Mouse (Mus musculus) frontal cortex, postnatal 36 days (tissue): ENCODE measurements at regions not wholly inside any gene's neighbourhood (a gene's known extent, or its start where the extent isn't known, plus 50 kb on each side); places are given as distances from the start of the nearest gene placed in this dataset.
A peak's percentile ranks its signal among the peaks of the same experiment; 100 is the strongest.

Experiments
- DNase-seq, 2 experiments: peaks; one replicate each; pipeline ENCODE4 v3.0.0; 2022; ENCODE audit warnings: low spot score in 2 of 2

DNA sequence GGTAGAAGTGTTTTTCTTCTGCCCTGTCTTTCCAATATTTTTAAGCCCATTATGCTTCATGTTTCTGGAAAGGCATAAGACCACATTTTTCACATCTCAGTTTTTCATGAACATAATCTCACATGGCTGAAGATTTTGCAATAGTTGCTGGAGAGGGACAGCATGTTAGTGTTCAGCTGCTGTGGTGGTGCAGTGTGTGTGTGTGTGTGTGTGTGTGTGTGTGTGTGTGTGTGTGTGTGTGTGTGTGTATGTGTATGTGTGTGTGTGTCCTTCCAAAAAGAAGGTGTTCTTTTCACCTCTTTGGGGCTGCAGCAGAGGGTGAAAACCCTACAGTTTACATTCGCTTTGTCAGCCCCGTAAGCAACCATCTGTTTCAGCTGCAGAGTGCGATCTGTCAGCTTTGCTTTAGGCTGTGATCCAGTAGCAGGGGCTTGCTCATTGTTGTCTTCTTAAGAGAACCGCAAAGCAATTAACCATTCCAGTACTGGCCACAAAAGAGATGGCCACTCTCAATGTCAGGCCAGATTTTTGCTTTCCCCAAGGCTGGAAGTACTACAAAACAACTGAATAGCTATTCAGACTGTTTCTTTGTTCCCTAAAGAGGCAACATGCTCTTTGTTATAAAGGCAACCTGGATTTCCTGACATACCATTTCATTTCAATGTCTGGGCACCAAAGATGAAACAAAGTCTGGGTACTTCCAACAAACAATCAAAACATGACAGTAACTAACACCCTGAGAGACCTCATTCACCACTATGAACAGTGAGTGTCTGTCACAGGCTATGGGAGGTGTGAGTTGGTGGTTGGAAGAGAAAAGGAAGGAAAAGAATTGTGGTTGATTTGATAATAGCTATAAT is 520.2 kb upstream of the Cited2 start:
- DNase-seq, result peak in 1 of 2 experiments; percentile 34

DNA sequence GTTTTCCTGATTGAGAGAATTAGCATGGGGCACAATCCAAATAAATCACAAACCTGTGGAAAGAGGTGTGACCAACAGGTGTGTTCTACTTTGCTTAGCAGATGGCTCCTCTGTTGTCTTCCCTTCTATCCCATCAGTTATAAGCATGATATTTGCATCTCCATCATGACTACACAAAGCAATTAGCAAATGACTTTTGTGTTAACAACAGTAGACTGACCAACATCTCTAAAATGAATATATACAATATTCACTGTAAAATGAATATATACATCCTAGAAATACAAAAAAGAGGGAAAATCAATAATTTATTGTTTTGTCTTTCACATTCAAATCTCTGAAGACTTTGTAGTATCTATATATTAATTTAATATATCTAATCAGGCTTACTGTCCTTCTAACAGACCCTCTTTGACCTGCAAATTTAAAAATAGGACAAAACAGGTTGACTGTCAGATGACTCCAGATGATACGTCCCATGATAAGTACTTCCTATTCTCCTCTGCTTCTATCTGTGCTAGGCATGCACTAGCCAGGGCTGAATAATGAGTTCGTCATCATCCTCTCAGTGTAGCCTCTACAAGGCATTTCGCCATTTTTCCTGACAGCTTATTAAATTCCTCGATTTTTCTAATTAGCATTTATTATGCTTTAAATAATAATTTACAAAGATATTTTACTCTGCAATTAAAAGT is 519.5 kb upstream of the Cited2 start:
- DNase-seq, result no peak

DNA sequence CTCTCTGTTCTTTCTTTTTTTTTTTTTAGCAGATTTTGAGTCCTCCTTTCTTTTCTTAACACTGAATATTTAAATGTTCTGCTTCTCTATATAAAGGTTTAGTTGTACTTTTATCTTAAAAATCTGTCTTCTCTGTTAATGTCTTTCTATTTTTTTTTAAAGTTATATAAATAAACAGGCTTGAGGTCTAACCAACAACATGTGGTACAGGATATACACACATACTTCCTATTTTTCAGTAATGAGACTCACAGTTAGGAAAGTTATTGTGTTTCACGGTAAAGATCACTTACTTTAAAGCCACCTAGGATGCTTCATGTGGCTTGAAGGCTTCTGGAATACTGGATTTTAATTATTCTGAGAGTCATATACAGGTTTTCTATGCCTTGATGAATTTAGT is 518.9 kb upstream of the Cited2 start:
- no peak for DNase-seq

DNA sequence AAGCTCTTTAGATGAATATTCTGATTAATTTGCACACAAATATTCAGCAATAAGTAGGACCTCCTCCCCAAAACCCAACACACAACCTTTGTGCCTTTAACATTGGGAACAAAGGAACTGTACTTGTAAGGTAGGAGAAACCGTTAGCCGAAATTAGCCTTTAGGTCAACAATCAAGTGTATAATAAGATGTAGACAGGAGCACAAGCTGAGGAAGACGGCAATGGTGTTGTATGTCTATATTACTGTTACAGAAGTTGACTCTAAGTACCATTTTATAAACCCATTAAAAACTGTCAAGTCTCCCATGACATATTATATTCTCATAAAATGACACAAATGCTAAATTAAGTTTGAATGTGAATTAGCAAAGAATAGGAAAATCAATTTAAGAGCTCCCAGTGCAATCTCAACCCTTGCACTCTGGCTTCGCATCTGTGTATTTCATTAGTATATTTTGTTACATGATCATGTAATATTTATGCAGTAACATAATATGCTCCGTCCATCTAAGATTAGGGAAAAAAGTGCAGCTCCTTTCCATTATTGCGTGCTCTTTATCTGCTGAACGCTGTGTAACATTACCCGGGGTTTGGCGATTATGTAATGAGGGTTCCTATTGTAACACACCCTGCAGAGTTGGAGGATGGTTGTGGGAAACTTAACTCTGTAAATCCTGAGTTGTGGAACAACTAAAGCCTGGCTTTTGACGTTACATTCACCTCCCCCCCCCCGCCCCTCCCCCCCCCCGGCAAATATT is 510.3 kb upstream of the Cited2 start:
- DNase-seq, result peak in 1 of 2 experiments; percentile 29

DNA sequence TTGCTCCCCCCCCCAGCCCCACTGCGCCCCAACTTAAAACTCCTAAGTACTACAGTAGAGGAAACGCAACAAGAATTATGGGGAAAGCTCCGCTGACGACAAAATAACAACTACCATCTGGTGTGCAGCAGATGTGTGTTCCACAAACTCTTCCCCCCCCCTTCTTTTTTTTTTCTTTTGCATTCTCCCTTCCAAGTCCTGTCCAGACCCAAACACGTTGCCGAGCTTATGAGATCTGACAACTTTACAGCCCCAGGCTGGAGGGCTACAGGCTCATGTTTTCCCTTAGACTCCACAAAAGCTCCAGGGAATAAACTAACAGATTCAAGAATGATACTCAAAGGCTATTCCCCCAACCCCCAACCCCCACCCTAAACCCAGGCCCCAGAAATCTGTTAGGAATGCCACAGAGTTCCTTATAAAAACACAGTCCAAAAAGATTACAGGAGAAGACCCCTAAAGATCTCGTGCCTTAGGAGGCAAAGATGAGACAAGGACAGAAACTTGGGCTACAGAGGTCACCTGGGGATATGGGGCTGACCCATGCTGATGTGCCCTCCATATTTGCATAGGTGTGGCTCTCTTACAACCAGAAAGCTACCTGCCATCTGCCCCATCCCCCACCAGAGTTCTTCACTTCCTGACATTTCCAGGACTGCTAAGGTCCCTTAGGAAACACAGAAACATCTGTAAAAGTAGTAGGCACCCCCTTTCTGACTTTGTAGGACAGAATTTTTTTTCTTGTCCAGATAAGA is 509.5 kb upstream of the Cited2 start:
- no peak for DNase-seq

DNA sequence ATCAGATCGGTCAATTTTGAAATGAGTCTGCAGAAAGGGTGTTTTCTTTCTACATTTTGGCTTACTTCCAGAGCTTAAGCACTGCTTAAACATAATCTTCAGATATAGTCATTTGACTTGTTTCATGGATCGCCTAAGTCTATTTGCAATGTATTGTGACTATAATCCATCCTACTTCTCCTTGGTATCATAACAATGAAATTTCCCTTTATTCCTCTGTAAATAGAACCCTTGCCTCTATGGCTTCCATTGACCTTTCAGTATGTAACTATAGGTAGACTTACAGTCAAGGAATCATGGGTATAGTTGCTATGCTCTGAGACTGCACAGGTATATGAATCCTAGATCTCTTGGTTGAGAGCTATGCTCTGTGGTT is 509.0 kb upstream of the Cited2 start:
- DNase-seq, result no peak

DNA sequence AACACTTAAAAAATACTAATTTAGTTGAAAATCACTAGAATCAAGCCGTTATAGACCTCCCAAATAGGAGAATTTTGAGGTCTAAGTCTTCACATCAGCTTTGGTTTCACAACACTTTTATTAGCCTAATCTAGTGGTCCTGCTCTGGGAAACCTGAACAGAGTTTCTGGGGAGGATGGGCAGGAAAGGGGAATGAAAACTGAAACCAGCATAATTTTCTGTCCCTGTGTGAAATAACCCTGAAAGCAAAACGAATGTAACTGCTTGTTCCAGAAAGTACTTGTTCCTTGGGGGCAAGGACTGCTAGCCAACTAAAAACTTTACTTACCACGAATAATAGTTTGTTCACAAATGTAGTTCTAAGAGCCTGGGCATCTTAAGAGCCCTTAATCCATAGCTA is 508.0 kb upstream of the Cited2 start:
- DNase-seq, result no peak

DNA sequence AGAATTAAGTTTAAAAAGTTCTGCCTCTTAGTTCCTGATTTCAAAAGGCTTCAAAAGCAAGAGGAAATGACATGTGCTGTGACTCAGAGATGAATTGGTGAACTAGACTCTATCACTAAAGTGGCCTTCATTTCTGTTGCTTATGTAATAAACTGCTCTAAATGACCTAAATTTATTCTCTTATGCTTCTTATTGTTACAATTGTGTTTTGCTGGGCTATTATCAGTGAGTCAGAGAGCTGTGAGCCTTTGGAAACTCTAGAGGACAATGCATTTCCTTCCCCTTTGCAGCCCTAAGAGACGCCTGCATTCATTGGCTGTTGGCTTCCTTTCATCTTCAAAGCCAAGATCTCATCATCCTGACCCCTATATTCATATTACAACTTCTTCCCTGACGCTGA is 501.5 kb upstream of the Cited2 start:
- no peak for DNase-seq

DNA sequence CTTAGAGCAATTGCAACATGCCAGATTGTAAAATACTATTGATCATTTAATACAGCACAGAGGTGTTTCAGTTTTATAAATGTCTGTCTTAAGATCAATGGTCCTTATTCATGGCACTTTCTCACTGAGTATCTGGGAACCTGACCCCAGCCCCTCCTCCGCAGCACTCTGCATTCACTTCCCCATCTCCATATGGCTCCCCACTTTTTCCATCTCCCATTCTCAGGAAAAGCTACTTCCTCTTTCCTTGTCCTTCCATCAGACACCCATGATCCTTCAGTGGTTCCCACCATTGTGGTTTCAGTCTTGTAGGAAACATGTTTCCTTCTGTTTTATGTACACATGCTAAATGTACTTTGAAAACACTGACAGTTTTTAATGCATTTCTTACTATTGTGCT is 497.3 kb upstream of the Cited2 start:
- no peak for DNase-seq

DNA sequence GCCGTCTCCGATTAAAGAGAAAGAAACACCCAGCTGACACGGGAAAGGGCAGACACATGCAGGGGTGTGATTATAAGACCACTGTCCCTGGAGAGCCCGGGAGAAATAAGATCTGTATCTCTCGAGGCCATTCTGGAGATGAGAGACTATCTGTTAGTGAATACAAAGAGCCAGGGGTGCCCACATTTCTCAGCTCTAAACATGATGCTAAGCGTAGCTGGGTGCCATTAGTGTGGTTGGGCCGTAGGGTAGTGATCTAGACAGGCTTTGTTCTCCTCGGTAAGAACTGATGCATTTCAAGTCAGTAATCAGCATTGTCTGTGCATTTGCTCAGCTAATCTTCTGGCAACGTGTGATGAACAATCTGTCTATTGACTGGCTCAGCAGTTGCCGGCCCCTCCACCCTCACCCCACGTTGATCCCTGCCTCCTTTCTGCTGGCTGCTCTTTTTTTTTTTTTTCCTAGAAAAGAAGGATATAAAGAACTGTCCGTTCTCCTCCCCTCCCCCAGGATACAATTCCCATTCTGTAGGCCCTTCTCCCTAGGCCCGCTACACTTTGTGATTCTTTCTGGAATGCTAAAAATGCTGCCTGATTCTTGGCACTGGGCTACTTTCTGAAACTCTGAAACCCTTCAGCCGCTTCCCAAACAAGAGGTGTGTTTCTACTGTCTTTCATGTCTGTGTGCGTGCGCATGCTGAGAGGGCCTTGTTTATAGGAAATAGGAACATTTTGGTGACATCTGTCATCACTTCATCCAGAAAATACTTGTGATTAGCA is 492.8 kb upstream of the Cited2 start:
- no peak for DNase-seq

DNA sequence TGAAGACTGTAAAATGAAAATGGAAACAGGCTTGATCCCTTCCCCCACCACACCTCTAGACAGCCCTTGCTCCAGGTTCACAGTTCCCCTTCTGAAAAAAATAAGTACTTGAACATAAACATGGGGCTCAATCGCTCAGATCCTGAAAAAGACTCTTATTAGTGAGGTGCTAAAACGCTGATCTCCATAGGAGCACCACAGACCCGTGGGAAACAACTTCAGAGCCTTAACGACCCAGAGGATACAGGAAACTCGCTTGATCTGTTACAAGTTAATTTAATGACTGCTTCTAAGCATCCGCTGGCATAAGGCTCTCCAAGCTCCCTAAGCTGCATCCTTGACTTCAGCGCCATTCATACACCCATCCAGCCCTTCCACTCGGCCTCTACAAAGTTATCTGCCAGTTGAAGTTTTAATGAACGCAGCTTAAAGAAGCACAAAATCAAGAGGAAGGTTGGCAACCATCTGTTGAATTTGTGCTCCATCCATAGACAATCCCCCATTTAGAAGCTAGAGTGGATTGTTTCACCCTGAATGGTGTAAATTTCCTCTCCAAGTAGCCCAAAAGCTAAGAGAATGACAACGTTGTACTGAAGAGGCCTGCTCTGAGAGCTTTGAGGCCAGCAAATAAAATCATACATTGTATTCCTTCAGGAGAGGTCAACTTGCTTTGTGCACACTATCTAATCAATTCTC is 486.9 kb upstream of the Cited2 start:
- DNase-seq, result no peak

DNA sequence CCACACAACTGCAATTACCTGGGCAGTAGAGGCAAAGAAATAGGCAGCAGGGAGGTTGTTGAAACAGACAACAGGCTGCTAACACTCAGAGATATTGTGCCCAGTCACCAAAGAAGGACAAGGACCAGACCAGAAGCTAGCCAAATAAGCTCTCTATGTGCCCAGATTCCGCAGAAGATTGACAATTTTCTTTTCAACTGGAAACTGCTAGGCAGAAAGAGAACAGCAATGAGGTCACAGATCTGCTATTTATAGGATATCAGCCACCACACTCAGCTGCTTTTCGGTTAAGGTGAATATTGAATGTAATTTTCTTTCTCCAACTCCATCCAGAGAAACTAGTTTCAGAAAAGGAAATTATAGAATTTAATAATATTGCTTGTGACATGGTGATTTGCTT is 486.3 kb upstream of the Cited2 start:
- no peak for DNase-seq

DNA sequence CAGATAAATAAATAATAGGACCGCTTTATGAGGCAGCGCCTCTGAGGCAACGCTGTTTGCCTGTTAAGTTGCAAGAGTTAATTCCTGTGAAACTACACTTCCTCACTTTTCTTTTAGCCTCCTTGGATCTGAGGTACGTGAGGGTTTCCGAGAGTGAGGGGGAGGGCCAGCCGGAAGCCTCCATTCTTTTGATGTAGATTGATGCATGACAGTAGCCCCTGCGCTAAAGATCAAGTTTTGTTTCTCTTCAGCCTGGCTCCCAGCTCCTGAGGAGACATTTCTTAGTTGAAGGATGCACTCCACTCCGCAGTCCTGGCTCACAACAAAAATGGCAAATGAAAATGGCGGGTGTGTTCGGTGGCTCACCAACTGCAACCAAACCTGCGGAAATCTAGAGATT is 485.6 kb upstream of the Cited2 start:
- DNase-seq, result no peak

DNA sequence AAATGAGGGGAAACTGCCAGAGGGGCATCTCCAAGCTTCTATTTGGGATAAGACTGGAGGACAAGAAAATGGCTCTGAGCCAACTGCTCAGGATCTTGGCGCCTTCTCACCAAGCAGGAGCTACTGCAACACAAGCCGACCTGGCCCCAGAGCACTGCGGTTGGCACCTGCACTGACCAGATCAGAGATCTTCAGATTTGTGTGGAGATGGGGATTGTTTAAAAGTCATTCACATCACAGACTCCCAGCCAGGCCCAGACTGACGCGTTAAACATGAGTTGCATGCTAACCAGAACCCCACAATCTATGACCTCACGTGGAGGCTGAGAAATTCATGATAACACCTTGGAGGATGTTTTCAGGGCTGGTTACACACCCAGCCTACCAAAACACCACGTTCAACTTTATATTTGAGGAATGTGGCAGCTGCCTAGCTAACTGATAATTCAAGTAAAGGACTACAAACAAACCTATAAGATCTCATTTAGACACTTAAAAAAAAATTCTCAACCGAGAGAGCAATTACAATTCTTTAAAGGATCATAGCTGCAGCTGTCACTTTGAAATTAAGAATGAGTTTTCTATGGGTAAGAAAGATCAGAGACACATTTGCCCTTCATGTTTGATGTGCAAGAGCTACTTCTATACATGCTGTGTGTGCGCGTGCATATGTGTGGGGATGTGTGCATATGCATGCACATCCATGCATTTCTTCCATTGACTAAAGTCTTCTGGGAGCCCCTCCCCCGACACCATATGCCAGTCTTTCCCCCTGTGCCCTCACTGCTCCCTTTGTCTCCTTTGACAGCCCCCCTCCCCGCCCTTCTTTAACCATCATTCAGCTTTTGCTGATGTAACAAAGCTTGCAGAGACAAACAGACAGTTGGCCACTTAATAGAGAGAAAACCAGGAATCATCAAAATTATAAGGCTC is 484.8 kb upstream of the Cited2 start:
- no peak for DNase-seq

DNA sequence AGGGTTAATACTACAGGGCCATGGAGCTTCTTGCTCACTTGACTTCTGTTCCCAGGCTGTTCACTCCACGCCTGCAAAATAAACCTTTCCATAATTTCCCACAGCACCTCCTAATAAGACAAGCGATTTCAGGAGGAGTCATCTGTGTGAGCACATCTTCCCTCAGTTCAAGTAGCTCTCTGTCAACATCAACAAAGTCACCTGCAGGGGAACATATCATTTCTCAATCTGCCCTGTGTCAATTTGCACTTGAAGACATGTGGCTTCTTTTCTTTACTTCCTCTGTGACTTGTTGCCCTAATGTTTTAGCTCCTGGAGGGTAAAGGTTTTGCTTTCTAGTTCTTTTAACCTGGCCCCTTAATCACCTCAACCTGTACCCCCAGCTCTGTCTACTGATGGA is 474.7 kb upstream of the Cited2 start:
- DNase-seq, result no peak

DNA sequence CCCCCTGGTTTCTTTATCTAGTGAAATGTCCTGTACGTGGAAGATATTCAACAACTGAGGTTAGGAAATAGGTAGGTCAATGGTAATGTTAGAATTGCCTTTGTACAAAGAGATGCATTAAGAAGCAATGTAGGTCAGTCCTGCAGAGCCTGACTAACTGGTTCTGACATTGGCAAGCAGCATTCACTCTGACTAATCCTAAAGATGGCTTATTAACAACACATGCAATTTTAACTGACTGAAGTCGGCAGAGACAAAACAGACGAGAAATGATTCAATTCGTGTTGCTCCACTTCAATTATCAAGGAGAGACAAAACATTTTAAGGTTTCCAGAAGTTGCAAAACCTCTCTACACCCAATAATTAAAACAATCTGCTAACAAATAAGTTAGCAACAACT is 470.0 kb upstream of the Cited2 start:
- no peak for DNase-seq

DNA sequence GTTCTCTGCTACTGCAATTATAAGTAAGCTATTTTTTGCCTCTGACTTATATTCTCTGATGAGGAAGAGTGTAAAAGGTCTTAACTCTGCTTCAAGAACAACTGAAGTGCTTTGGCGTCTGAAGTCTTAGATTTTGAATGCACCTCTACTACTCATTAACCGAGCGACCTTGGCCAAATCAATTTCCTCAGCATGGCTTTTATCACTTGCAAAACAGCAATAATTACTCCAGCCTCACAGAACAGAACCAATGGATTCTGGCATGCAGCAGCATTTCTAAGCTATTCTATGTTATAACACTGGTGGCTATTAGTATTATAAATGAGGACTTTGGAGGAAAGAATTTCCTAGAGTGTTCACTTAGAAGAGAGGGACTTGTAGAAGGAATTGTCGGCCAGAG is 462.9 kb upstream of the Cited2 start:
- no peak for DNase-seq

DNA sequence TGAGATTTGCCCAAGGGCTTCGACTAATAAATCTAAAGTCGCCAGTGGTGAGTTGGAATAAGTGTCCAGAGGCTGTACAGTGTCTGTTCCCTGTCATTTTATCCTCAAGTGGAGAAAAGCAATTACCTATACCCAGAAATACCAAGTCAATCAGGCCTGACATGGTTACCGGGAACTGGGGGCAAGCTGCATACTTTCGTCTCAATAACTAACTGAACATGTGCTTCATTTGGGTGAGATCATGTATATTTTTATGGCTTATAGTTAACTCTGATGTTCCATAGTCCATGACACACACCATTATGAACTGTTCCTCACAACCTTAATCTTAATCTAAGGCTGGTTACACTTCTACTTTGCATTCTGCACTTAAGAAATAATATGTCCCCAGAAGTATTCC is 462.4 kb upstream of the Cited2 start:
- no peak for DNase-seq

DNA sequence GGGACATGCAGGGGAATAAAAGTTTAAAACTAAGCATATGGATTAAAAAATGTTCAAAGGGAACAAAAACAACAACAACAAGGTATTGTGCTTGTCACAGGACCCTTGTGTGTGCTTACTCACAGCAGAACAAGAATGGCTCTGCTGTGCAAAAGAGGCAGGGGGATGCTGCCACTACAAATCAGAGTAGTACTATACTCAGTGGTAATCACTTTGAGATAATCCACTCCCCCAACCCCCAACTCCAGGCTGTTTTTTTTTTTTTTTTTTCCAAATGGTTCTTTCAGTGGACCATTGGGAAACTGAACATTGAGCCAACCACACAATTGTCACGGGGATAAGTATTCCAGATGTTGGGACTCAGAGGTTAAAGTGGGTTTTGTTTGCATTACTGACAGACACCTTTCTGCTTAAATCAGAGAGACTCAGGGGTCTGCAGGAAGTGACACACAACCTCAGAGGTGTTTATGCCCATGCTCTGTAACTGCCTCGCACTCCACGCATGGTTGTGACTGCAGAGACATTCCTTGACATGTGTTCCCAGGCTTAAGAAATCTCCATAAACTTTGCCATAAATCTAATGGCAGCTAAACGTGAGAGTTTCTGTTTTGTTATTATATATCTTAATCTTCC is 461.7 kb upstream of the Cited2 start:
- DNase-seq, result no peak
